In the genomic region with DNA sequence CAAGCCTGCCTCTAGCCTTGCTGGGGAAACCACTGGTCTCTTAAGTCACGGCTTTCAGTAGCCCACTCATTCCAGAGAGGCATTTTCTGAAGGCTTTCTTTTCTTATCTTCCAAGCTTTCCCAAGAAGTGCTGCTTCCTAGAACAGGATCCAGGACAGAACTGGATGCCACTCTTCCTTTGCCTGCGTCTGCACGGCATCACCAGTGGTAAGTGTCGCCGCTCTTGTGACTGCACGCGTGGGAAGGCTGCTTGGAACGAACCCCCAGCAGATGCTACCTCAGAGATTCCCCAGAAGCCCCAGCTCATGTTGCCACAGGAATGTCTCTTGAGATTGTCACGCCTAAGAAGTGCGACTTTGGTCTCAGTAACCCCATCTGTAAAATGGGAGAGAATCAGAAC, we compare ENCODE assay signal across 13 mouse cellular contexts. TPM values are rescaled to one million over a fixed set of nuclear protein-coding genes. Genes with fewer than 3 reads are reported as not detected.
"Had no signal": no experiment of that assay in that cellular context is flagged by ENCODE, and none has a peak within 500 bp of the region (broad histone marks: within the 10 kb centered on the region; RNA-seq: fewer than 3 reads in every experiment).

No protein-coding gene starts in this region.

- DNase-seq: kidney, adult 2 months; kidney, postnatal 25 days; layer of hippocampus, adult 9-11 months; layer of hippocampus, postnatal 36 days; liver, embryonic 13.5 days; lung, adult 2 months; lung, postnatal 14 days; lung, postnatal 4 days; midbrain, embryonic 14.5 days; thymus, postnatal 25 days had no signal

- ATAC-seq: intestine, postnatal 0 days had no signal

RNA-seq across cellular contexts. Expression of a gene that starts 41.7 kb away (rescaled TPM):
- total RNA-seq: liver, adult 2 months; midbrain, postnatal 0 days had no signal
